Mouse (Mus musculus) neural tube, embryonic 14.5 days (tissue): ENCODE measurements at regions not wholly inside any gene's neighbourhood (a gene's known extent, or its start where the extent isn't known, plus 50 kb on each side); places are given as distances from the start of the nearest gene placed in this dataset.

ENCODE experiments used
- ATAC-seq: fragments of 200-750 bp; cut with Nextera tagmentation; 2 replicates; pipeline ENCODE4 v1.8.0; 2017; ENCODE audit warnings: low read depth, mild to moderate bottlenecking, moderate TSS enrichment, moderate library complexity
- H3K27ac ChIP-seq: fragments of 300-500 bp; sonication (generic); 2 replicates; pipeline ENCODE4 v1.5.1; 2014; ENCODE audit warnings: low read depth, mild to moderate bottlenecking, control low read depth, low read length, moderate library complexity, mixed read lengths
- H3K27me3 ChIP-seq: fragments of 300-500 bp; sonication (generic); 2 replicates; pipeline ENCODE4 v1.6.1; 2014; ENCODE audit warnings: low read length; ENCODE audit not compliant: control insufficient read depth, insufficient read depth
- H3K36me3 ChIP-seq: fragments of 300-500 bp; sonication (generic); 2 replicates; pipeline ENCODE4 v1.6.1; 2014; ENCODE audit warnings: low read length, mixed read lengths; ENCODE audit not compliant: control insufficient read depth, insufficient read depth
- H3K4me1 ChIP-seq: fragments of 300-500 bp; sonication (generic); 2 replicates; pipeline ENCODE4 v1.6.1; 2014; ENCODE audit warnings: low read length; ENCODE audit not compliant: control insufficient read depth, insufficient read depth
- H3K4me2 ChIP-seq: fragments of 300-500 bp; sonication (generic); 2 replicates; pipeline ENCODE4 v1.6.1; 2014; ENCODE audit warnings: mild to moderate bottlenecking, low read depth, low read length, control low read depth
- H3K4me3 ChIP-seq: fragments of 300-500 bp; sonication (generic); 2 replicates; pipeline ENCODE4 v1.5.1; 2014; ENCODE audit warnings: low read depth, low read length, control low read depth, mixed read lengths
- H3K9ac ChIP-seq: fragments of 300-500 bp; sonication (generic); replicated peaks from 2 replicates; pipeline ENCODE4 v1.6.1; 2014; ENCODE audit warnings: low read depth, mild to moderate bottlenecking, control low read depth, low read length, mixed read lengths
- H3K9me3 ChIP-seq: fragments of 300-500 bp; sonication (generic); 2 replicates; pipeline ENCODE4 v1.6.1; 2016; ENCODE audit warnings: low read length; ENCODE audit not compliant: control insufficient read depth
- WGBS: fragments of 180-500 bp; shearing (Covaris S2); extraction: QIAGEN DNeasy Blood & Tissue Kit; methylation state at CpG from one replicate; pipeline ENCODE4 v1.1.7; 2014; 5-methylcytosine and 5-hydroxymethylcytosine counted together

DNA sequence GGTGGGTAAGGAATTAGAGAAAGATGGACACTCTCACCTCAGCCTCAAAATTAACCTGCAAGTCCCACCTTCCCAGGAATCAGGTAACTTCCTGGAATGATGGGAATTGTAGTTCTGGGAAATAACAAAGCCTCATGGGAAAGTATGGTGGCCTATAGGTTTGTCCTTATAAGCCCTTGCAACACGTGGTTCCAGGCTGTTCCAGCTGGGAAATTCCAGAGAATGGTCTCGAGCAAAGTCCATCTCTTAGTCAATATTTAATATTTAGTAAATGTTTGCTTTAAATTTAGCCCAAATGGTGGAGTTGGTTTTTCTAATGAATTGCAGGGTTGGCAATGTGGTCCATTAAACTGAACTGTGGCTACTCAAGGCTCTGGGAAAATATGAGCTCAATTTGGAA, 150.5 kb downstream of the Trim29 start:
- no peak overlapping the region for H3K9ac ChIP-seq
- H3K9me3 ChIP-seq: no peaks in the 10 kb centered on the region
- H3K4me1 ChIP-seq: no peaks in the 10 kb centered on the region
- no peak overlapping the region for H3K27ac ChIP-seq
- no peaks in the 10 kb centered on the region for H3K27me3 ChIP-seq
- no peaks in the 10 kb centered on the region for H3K36me3 ChIP-seq
- H3K4me3 ChIP-seq: no peak overlapping the region
- no peak for ATAC-seq
- no peak overlapping the region for H3K4me2 ChIP-seq
- 68% methylated on average over 2 of the region's 2 CpGs for WGBS

DNA sequence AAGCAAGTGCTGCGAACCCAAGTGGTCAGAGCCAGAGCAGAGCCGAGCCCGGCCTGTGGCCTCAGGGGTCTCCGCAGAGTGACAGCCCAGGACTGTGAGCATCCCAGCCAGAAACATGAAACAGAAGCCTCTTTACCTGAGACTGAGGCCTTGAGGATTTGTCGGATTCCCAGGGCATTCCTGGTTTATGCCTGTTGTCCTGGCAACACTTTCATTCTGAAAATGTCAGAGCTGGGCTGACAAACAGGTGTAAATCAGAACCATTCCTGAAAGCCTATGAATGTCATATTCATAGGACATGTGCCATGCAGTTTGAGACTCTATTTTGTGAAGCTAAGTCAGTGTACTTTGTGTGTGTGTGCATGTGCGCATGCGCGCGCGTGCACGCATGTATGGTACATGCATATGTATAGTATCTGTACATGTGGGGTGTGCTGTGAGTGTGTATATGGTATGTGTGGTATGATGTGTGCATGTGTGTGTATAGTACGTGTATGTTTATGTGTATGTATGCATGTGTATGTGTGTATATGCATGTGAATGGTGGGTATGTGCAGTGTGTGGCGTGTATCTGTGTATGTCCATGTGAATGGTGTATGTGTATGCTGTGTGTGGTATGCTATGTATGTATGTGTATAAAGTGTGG, 152.9 kb downstream of the Trim29 start:
- no peak for ATAC-seq
- H3K9ac ChIP-seq: no peak overlapping the region
- no peak overlapping the region for H3K27ac ChIP-seq
- no peaks in the 10 kb centered on the region for H3K9me3 ChIP-seq
- no peak overlapping the region for H3K4me3 ChIP-seq
- WGBS: 88% methylated on average over 13 of the region's 13 CpGs
- no peaks in the 10 kb centered on the region for H3K27me3 ChIP-seq
- no peaks in the 10 kb centered on the region for H3K4me1 ChIP-seq
- no peak overlapping the region for H3K4me2 ChIP-seq
- no peaks in the 10 kb centered on the region for H3K36me3 ChIP-seq

DNA sequence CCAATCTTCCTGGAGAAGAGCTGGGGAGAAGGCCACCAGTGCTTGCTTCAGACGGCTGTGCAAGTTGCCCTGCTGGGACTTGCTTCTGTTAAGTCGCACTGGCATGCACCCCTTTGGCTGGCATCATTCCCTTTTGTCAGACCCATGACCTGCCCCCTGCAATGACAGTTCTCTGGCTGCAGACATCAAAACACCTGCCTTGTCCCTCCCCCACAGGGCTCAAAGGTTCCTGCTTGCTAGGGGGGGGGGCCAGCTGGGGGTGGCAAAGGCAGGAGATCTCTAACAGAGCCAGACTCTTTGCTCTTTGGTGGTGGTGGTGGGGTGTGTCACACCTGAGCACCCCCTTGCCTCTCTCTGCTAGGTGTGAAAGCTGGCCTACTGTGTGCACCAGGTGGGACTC, 154.5 kb downstream of the Trim29 start:
- 57% methylated on average over 2 of the region's 2 CpGs for whole genome bisulfite sequencing
- no peak for ATAC-seq
- Histone ChIP-seq H3K27me3 (no peaks in the 10 kb centered on the region; the same call in 1 of the 2 replicates), H3K9me3 (no peaks in the 10 kb centered on the region), H3K4me3 (no peak overlapping the region), H3K36me3 (no peaks in the 10 kb centered on the region), H3K4me2 (no peak overlapping the region), H3K9ac (no peak overlapping the region), H3K4me1 (no peaks in the 10 kb centered on the region), H3K27ac (no peak overlapping the region)

DNA sequence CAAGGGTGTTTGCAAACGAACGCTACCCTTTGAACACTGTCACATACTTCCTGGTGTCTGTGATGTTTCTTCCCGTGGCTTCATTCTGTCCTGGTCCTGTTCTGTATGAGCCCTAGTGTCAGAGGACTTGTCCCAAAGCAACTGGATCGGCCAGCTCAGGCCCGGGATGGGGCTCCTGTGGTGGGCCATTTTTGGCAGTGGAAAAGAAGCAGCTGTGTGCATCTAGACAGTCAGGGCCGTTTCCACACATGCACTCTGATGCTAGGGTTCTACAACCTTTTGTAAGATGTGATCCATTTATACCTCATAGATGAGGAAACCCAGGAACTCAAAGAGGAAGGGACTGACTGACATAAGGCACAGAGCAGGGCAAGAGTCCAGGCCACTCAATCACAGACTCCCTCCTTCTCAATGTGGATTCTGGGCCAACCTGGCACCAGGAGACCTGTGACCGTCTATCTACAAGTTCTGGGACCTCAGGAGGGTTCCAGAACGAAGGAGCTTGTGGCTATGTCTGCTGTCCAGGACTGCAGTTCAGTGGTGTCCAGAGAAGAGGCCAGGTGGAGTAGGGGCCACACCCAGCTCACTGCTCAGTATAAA, 155.2 kb downstream of the Trim29 start:
- no peak overlapping the region for H3K27ac ChIP-seq
- no peaks in the 10 kb centered on the region for H3K36me3 ChIP-seq
- no peaks in the 10 kb centered on the region for H3K9me3 ChIP-seq
- WGBS: 75% methylated on average over 8 of the region's 8 CpGs
- no peak overlapping the region for H3K4me3 ChIP-seq
- no peak overlapping the region for H3K4me2 ChIP-seq
- no peak overlapping the region for H3K9ac ChIP-seq
- no peaks in the 10 kb centered on the region; the same call in 1 of the 2 replicates for H3K27me3 ChIP-seq
- no peak for ATAC-seq
- H3K4me1 ChIP-seq: no peaks in the 10 kb centered on the region

DNA sequence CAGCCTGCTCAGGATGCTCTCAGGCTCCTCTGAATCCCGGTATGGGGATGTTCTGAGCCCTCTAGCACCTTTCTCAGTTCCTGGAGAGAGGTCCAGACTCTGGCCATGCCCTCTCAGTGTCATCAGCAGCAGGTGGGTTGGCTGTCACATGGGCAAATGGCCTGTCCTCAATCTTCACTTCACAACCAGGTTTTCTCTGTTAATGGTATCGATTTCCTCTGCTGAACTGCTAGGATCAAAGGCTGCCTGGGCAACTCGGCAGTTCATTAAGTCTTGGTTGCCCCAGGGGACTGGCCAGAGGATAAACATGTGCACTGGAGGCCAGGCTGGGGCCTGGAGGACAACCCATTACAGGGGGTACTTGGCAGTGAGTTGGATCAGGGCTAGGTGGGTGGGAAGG, 156.2 kb downstream of the Trim29 start:
- H3K27ac ChIP-seq: no peak overlapping the region
- ATAC-seq: no peak
- peaks cover 2% of the 10 kb centered on the region; the same call in 1 of the 2 replicates for H3K4me1 ChIP-seq
- H3K4me3 ChIP-seq: no peak overlapping the region
- H3K27me3 ChIP-seq: no peaks in the 10 kb centered on the region; the same call in 1 of the 2 replicates
- H3K4me2 ChIP-seq: no peak overlapping the region
- H3K36me3 ChIP-seq: no peaks in the 10 kb centered on the region
- H3K9ac ChIP-seq: no peak overlapping the region
- no peaks in the 10 kb centered on the region for H3K9me3 ChIP-seq
- WGBS: 47% methylated on average over 3 of the region's 3 CpGs

DNA sequence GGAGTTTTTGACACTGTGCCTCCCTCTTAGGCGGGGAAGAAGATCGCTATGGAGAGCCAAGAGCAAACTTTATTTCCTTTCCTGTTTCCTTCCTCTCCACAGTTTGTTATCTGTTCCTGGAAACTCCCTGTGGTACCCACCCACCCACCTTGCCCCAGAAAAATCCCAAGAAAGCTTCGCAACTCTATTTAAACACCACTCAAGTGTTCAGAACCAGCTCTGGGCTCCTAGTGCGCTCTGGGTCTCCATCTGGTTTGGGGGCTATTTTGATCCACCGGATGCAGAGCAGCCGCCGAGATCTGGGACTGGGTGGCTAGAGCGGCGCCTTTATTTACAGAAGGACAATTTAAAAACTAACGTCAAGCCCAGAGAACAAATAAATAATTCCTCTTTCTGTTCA, 158.6 kb downstream of the Trim29 start:
- Histone ChIP-seq H3K27me3 (no peaks in the 10 kb centered on the region; the same call in 1 of the 2 replicates), H3K9ac (no peak overlapping the region), H3K9me3 (no peaks in the 10 kb centered on the region), H3K4me3 (no peak overlapping the region), H3K27ac (no peak overlapping the region), H3K4me1 (peaks cover 4% of the 10 kb centered on the region; the same call in 1 of the 2 replicates), H3K36me3 (no peaks in the 10 kb centered on the region), H3K4me2 (no peak overlapping the region)
- no peak for ATAC-seq
- 83% methylated on average over 10 of the region's 10 CpGs for WGBS

DNA sequence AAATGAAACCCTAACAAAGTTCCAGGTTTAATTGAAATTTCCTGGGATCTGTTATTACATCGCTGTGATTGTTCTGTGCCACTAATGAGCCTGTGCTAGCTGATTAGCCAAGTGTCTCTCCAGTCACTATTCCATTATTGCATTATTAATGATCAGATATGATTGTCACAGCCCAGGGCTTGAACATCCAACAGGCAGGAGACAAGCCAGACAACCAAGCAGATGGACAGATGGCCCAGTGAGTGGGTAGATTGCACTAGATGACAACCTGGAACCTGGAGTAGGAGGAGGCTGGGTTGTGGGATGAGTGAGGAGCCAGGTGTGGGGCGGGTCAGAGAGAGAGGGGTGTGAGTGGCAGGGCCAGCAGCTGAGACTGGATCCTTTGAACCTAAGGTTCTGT, 161.6 kb downstream of the Trim29 start:
- Histone ChIP-seq H3K27me3 (no peaks in the 10 kb centered on the region; the same call in 1 of the 2 replicates), H3K4me3 (no peak overlapping the region), H3K27ac (no peak overlapping the region), H3K4me2 (no peak overlapping the region), H3K9me3 (no peaks in the 10 kb centered on the region), H3K9ac (no peak overlapping the region), H3K4me1 (peaks cover 4% of the 10 kb centered on the region; the same call in 1 of the 2 replicates), H3K36me3 (no peaks in the 10 kb centered on the region)
- WGBS: 69% methylated on average over 2 of the region's 2 CpGs
- no peak for ATAC-seq

DNA sequence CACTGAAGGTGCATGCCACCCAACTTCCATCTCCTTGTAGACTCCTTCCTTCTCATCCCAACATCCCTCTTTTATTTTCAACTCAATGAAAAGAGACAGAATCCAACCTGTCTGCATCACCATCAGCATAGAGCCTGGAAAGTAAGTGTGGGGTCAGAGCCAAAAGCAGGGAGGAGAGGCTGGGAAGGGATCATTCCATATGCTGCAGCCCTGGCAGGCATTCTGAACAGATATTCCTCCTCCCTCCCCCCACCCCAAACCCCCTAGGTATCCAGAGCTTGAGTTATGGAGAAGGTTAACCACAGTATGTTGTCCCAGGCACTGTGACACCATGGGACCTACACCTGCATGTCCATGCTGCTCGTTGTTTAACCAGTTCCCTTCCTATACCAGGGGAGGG, 162.5 kb downstream of the Trim29 start:
- no peak overlapping the region for H3K9ac ChIP-seq
- no peak overlapping the region for H3K4me2 ChIP-seq
- no peaks in the 10 kb centered on the region for H3K36me3 ChIP-seq
- H3K27me3 ChIP-seq: no peaks in the 10 kb centered on the region; the same call in 1 of the 2 replicates
- H3K27ac ChIP-seq: no peak overlapping the region
- no peaks in the 10 kb centered on the region for H3K9me3 ChIP-seq
- no peak for ATAC-seq
- peaks cover 4% of the 10 kb centered on the region; the same call in 1 of the 2 replicates for H3K4me1 ChIP-seq
- no peak overlapping the region for H3K4me3 ChIP-seq
- WGBS: 95% methylated on average over 1 of the region's 1 CpGs

DNA sequence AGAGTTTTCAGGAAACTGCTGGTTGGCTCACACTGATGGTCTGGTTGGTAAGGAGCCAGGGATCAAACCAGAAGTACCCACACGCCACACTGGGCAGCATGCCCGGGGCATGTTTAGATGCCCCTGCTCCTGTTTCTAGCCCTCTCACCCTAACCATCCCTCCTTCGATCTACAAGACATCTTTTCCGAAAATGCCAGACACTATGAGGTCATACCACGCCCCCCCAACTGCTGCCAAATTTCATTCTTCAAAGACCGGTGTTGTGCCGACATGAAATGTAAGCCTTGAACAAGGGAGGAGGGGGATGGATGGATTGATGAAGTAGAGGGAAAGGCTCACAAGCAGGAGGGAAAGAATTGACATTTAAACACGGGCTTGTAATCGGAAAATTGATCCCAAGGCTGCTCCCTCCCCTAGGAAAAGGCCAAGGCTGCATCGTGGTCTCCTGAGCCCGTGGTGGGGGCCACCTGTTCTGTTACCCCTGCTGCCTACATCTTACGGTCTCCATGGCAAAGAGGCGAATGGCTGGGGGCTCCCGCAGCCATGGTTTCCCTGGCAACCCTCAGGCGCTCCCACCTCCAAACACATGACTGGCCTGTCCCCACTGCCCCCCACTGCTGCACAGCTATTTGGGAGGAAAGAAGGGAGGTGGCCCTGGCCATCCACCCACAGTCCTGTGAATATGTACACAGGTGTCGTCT, 163.1 kb downstream of the Trim29 start:
- no peaks in the 10 kb centered on the region; the same call in 1 of the 2 replicates for H3K27me3 ChIP-seq
- ATAC-seq: no peak
- no peaks in the 10 kb centered on the region for H3K9me3 ChIP-seq
- H3K4me2 ChIP-seq: no peak overlapping the region
- 53% methylated on average over 16 of the region's 16 CpGs for WGBS
- H3K4me1 ChIP-seq: peaks cover 4% of the 10 kb centered on the region; the same call in 1 of the 2 replicates
- no peak overlapping the region for H3K9ac ChIP-seq
- H3K4me3 ChIP-seq: no peak overlapping the region
- H3K27ac ChIP-seq: no peak overlapping the region
- no peaks in the 10 kb centered on the region for H3K36me3 ChIP-seq
